Mouse (Mus musculus) layer of hippocampus, adult 9-10 months (tissue): ENCODE measurements at regions not wholly inside any gene's neighbourhood (a gene's known extent, or its start where the extent isn't known, plus 50 kb on each side); places are given as distances from the start of the nearest gene placed in this dataset.
A peak's percentile ranks its signal among the peaks of the same experiment; 100 is the strongest.

Source experiments
- DNase-seq: peaks from one replicate; pipeline ENCODE4 v3.0.0; 2022; ENCODE audit warnings: low spot score

GRCm38 (mm10) chr11:19073265-19073664, 54.5 kb upstream of the Meis1 start:
- DNase-seq, result no peak

GRCm38 (mm10) chr11:19073887-19074564, 55.2 kb upstream of the Meis1 start:
- no peak for DNase-seq

- DNase-seq, result no peak
These were observed 72.5 kb upstream of the Meis1 start for GRCm38 (mm10) chr11:19091101-19091857.

GRCm38 (mm10) chr11:19092967-19093745, 74.4 kb upstream of the Meis1 start:
- no peak for DNase-seq

GRCm38 (mm10) chr11:19093749-19094148, 75.0 kb upstream of the Meis1 start:
- no peak for DNase-seq

GRCm38 (mm10) chr11:19094183-19094582, 75.4 kb upstream of the Meis1 start:
- no peak for DNase-seq

GRCm38 (mm10) chr11:19102981-19103568, 84.3 kb upstream of the Meis1 start:
- no peak for DNase-seq

- no peak for DNase-seq
These were observed 88.4 kb upstream of the Meis1 start for GRCm38 (mm10) chr11:19107180-19107579.

- DNase-seq, result no peak
These were observed 90.3 kb upstream of the Meis1 start for GRCm38 (mm10) chr11:19109055-19109454.

GRCm38 (mm10) chr11:19111916-19112575, 93.3 kb upstream of the Meis1 start:
- DNase-seq, result no peak

GRCm38 (mm10) chr11:19117121-19117520, 98.3 kb upstream of the Meis1 start:
- no peak for DNase-seq

- no peak for DNase-seq
These were observed 99.5 kb upstream of the Meis1 start for GRCm38 (mm10) chr11:19118258-19118657.

- DNase-seq, result no peak
These were observed 101.4 kb upstream of the Meis1 start for GRCm38 (mm10) chr11:19119927-19120827.

GRCm38 (mm10) chr11:19120871-19121270, 102.1 kb upstream of the Meis1 start:
- no peak for DNase-seq

GRCm38 (mm10) chr11:19135375-19136050, 116.7 kb upstream of the Meis1 start:
- DNase-seq, result no peak

- DNase-seq, result peak; percentile 4
These were observed 119.6 kb upstream of the Meis1 start for GRCm38 (mm10) chr11:19138423-19138822.

GRCm38 (mm10) chr11:19138831-19139230, 120.0 kb upstream of the Meis1 start:
- DNase-seq, result no peak

GRCm38 (mm10) chr11:19143267-19144000, 124.6 kb upstream of the Meis1 start:
- no peak for DNase-seq

- DNase-seq, result no peak
These were observed 125.7 kb upstream of the Meis1 start for GRCm38 (mm10) chr11:19144506-19144905.

- DNase-seq, result no peak
These were observed 126.5 kb upstream of the Meis1 start for GRCm38 (mm10) chr11:19145263-19145662.
